Mouse (Mus musculus) large intestine, adult 2 months (tissue): Measurements from ENCODE around the gene Fat2. TPM values are rescaled to one million over a fixed set of nuclear protein-coding genes. Genes with fewer than 3 reads are reported as not detected.

Experiments
- DNase-seq: peaks from one replicate; pipeline ENCODE4 v3.0.0-alpha.2; 2012; ENCODE audit warnings: low read depth, low spot score
- WGBS: fragments of 180-500 bp; shearing (Covaris S2); methylation state at CpG from one replicate; pipeline ENCODE4 v1.1.7; 2018; 5-methylcytosine and 5-hydroxymethylcytosine counted together
- polyA plus RNA-seq: library from polyadenylated mRNA; depleted of rRNA; stranded (reverse); fragments of >200 nt; gene quantifications from 2 replicates; pipeline ENCODE4 v1.2.3, GENCODE M21; 2012

Gene Fat2
- polyA plus RNA-seq, 1 experiment = 0.01 TPM

DNA sequence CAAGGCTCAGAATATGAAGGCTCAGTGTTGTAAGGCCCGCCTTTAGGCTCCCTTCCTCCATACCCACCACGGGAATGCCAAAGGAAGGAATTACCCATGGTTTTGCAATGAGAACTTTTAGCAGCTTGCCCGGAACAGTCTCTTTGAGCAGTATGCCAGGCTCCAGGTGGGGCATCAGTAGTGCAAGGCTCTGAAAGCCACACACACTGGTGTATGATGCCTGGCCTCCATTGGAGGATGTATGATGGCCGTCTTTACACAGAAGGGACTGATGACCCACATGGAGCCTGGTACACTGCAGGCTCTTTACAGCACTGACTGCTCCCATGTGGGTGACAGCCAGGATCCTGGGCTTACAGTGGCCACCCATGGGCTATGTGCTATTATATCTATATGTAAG, 75.3 kb downstream of the Fat2 start:
- no peak for DNase-seq
- WGBS = 89% methylated on average over 4 of the region's 4 CpGs

DNA sequence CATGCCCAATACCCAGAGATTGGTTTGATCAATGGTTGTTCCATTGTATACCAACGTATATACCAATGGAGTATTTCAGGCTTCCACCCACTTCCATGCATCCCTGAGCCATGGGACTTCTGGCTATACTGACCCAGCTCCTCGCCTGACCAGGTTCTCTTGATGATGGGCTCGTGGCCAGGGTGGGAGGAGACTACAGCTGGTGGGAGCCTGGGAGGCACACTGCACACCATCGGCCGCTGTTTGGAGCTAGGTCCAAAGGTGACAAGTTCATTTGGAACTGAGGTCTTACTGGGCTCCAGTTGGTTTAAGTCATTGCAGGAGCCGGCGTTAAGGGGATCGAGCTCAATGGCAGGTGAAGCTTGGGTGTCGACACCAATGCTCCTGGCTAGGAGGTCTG, 83.0 kb downstream of the Fat2 start:
- DNase-seq = no peak

DNA sequence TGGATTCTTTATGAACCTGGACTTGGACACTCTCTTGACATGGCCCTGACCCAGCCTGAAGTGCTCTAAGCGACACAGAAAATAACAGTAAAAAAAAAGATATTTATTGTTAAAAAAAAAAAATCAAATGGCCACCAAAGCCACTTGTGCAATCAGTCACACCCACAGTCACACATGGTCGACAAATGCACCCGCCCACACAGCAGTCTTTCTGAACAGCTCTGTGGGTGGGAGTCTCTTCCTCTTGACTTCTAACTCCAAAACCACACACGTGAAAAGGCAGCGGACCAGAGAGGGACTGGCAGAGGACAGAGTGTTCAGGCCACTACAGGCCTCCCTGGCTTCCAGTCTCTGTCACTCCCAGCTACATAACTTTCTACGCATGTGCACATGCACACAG, 85.8 kb downstream of the Fat2 start:
- DNase-seq = no peak
- 61% methylated on average over 6 of the region's 6 CpGs for WGBS

More for the DNA sequence above, 83.0 kb downstream of the Fat2 start:
- 83% methylated on average over 9 of the region's 9 CpGs for WGBS

DNA sequence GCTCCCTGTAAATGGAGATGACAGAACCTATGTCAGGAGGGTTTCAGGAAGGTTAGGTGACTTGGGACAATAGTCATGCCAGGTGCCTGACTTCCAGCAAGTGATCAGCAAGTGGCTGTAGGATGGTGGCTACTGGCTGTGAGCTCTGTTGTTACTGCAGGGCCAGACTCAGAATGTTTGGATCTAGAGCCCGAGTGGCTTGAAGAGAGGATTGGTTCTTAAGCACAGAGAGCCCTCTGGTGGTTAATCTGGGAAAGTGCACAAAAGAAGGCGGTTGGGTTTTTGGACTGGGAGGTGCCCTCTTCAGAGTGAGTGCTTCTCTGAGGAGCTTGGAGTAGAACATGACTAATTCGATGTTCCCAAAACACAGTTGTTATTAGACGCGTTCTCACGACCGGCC, 95.8 kb downstream of the Fat2 start:
- DNase-seq = peak; percentile 25
- 40% methylated on average over 7 of the region's 7 CpGs for WGBS

DNA sequence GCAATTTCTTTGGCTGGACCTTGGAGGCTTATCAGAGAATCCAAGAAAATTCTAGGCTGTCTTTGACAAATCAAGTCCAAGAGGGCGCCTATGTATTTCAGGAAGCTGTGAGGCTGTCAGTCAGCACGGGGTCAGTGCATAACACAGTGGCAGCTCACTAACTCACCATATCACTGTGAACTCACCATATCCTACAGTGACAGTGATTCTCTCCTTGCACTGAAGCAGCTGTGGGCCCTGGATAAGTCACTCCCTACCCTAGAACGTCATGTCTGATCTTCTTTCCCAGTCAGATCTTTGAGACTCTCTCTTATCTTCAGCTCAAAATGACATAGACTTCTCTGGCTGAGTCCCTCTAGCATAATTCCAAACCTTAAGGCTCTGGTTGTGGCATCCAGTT, 96.9 kb downstream of the Fat2 start:
- 61% methylated on average over 3 of the region's 3 CpGs for WGBS
- DNase-seq = no peak

DNA sequence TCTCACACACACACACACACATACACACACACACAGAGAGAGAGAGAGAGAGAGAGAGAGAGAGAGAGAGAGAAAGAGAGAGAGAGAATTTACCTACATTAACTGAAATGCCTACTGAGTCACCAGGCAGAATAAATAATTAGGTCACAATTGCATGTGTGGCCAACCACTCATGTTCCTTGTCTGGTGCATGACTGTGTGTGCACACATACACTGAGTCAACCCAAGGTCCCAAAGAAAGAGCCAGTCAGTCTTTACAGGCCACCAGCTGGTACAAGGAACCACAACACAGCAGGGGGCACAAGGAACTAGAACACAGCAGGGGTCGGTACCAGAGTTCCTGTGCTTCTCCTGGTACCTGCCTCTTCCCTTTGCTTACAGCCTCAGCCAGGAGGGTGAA, 99.5 kb downstream of the Fat2 start:
- DNase-seq = no peak
- WGBS = 42% methylated on average over 1 of the region's 1 CpGs

DNA sequence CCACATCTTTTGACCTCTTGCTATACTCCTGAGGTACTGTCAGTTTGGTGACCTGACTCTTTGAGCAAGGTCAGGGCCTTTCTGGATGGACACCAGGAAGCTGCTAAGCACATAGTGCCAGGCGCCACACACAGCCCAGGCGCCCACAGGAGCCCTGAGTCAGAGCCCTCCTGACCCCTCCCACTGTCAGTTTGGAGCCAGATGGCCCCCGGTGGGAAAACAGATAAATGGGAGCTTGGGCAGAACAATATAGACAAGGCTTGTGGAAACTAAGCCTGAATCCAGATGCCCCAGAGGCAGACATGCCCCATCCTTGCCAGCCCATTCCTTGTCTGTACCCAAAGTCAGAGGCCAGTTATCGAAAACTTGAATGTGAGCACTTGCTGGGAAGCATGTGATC, 101.6 kb downstream of the Fat2 start:
- DNase-seq = no peak
- WGBS = 86% methylated on average over 4 of the region's 4 CpGs

DNA sequence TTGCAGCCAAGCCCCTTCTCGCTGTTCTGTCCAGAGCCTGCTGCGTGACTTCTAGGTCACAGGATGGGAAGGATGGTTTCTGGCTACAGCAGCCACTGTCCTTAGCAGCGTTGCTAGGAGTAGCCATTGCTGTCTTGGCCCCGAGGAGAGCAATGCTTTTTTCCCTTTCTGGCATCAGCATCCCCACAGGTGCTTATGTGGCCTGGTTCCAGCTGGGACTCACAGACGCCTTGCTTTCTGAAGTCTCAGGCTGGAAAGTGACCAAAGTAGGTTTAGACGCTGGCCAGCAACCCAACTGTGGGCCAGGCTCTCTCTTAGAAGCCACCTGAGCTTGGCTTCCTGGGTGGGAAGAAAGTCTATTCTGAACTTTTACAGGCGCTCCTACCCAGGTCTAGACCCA, 102.1 kb downstream of the Fat2 start:
- WGBS = 81% methylated on average over 7 of the region's 7 CpGs
- no peak for DNase-seq

DNA sequence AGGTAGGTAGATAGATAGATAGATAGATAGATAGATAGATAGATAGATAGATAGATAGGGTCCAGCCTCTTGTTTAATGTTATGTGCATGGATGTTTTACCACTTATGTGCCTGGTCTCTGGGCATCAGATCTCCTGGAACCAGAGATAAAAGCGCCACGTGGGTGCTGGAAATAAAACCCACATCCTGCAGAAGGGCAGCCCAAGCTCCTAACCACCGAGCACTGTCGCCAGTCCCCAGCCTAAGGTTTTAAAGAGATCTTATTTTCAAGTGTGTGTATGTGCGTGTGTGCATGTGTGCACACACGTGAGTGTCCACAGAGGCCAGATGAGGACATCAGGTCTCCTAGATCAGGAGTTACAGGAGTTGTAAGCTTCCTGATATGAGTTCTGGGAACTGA, 105.3 kb downstream of the Fat2 start:
- no peak for DNase-seq
- 86% methylated on average over 6 of the region's 6 CpGs for WGBS

DNA sequence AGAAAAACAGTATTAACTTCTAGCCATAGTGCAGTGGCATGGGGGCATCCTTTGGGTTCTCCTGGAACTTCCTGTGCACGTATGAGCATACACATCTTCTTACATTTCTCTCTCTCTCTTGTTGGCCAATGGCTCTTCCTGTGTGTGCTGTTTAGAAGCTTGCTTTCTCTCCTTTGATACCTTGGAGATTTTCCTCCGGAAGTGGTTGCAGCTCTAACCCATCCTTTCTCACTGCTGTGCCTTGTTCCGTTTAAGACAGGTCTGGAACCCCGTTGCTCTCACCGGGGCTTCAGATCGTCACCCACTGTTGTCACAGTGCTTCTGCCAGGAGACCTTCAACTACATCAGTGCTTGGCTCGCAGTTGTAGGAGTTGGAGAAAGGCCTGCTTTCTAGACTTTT, 115.1 kb downstream of the Fat2 start:
- 90% methylated on average over 7 of the region's 7 CpGs for WGBS
- DNase-seq = no peak

DNA sequence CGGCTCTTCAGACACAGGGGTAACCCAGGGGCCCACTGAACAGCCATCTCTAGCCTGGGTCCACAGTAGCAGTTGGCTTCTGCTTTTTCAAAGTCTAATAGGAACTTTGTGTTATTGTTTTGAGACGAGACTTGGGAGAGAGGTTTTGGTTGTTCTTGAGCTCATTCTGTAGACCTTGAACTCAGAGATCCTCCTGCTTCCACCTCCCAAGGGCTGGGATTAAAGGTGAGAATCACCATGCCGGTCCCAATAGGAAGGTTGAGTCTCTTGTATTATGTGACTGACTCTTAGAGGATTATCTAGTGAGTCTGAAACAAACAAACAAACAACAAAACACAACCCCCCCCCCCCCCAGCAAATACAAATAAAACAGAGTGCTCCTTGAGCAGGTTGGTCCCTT, 117.9 kb downstream of the Fat2 start:
- DNase-seq = no peak
- 83% methylated on average over 3 of the region's 3 CpGs for WGBS

DNA sequence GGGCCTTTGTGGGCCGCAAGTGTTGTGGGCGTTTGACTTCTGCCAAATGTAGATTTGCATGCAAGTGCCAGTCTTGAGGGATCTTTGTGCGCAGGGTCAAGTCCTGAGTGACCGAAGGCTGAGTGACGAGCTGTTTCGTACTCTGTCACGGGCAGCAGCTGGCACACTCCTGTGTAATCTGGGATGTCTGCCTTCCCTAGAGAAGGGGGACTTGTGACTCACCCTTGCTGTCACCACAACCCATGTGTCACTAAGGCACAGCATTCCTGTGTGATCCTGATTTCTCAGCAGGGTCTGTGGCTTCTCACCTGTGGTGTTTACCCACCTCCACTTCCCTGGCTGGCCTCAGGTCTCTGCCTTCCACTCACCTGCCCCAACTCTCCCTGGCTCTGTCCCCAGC, 118.5 kb downstream of the Fat2 start:
- 90% methylated on average over 7 of the region's 7 CpGs for WGBS
- DNase-seq = no peak

DNA sequence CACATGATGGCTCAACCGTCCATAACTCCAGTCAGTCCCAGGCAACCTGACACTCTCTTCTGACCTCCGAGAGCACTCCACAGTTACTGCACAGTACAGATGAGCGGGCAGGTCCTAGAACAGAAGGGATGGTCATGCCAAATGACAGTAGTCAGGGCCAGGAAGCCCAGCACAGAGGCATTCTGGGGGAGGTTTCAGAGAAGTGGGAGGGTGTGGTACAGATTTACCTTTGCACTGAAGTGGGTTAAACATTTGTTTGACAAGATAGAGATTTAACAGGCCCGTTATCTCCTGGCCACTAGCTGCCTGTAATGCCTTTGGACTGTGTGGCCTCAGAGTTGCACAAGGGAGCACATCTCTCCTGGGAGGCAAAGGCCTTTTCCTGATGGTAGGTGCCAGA, 118.9 kb downstream of the Fat2 start:
- WGBS = 70% methylated on average over 4 of the region's 4 CpGs
- no peak for DNase-seq

DNA sequence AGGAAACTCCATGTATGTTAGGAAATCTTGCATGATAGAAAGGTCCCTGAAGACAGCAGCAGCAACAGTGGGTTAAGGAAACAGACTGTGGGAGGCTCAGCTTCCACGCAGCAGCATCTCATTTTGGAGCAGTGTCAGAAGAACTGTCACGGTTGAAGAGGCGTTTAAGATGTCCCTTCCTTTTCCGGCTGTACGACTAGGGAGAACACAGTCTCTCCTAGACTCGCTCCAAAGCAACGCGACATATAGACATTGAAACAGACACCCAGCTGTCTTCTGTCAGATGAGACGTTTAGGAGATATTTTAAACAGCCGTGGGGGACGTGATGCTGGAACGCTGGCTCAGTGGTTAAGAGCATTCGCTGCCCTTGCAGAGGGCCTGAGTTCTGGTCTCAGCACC, 119.5 kb downstream of the Fat2 start:
- DNase-seq = no peak
- WGBS = 75% methylated on average over 13 of the region's 13 CpGs

DNA sequence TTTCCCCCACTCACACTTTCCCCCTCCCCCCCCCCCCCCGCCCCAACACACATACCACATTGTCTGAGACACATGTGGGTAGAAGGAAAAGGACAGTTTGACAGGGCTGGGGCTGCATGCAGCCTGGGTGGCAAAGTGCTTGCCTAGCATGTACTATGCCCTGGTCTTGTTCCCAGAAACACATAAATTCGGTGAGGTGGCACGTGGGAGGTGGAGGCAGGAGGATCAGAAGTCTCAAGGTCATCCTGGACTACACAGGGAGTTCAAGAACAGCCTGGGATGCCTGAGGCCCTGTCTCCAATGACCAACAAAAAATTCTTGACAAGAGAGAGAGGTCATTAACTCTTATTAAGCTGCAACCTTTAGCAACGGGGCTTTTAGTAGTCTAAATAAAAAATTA, 120.3 kb downstream of the Fat2 start:
- no peak for DNase-seq
- 73% methylated on average over 4 of the region's 4 CpGs for WGBS

DNA sequence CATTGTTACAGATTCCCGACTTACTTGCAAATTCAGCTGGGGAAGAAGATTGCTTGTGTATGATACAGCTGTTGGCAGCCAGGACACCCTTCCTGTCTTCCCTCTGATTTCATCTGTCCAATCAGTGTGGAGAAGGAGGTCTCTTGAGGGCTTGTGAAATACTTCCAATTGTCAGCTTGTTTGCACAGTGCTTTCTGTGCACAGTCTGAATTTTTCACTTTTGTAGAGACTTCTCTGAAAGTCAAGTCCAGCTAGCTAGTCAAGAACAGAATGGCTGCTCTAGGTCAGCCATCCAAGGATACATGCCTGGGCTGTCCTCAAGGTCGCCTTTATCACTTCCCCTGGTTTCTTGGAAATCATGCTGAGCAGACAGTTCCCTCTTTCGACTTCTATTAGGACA, 121.4 kb downstream of the Fat2 start:
- 70% methylated on average over 3 of the region's 3 CpGs for WGBS
- DNase-seq = no peak

DNA sequence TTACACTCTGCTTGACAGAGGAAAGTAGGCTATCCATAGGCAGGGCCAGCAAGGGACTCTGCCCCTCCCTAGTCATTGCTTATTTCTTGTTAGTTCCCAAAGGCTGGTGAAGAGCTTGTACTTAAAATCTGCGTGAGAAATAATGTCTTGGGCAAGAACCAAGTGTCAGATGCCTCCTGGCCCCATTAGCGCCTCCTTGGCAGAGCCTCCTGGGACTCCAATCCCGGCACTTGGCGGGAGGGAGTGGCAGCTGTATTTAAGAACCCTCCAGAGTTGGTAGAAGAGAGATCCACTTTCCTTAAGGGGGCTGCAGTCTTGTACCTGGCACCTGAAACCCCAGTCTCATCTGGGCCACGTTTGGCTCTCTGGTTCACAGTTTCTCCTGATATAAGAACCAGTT, 122.2 kb downstream of the Fat2 start:
- DNase-seq = no peak
- 75% methylated on average over 5 of the region's 5 CpGs for WGBS

DNA sequence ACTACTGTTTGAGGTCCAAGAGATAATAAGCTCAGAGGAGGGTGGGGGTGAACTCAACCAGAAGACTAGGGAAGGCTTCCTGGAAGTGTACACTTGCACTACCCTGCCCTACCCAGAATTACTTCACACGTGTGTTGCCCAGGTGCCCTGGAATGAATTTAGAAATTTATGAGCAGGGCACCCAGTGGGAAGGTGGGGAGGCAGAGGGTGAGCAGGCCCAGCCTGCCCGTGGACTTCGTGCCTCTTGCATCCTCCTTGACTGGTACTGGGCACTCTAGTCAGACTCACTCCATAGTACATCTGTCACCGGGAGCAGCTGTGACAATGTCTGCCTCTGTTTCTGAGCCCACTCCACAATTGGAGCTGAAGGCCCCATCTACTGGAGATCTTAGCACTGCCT, 122.8 kb downstream of the Fat2 start:
- no peak for DNase-seq
- WGBS = 42% methylated on average over 4 of the region's 4 CpGs

DNA sequence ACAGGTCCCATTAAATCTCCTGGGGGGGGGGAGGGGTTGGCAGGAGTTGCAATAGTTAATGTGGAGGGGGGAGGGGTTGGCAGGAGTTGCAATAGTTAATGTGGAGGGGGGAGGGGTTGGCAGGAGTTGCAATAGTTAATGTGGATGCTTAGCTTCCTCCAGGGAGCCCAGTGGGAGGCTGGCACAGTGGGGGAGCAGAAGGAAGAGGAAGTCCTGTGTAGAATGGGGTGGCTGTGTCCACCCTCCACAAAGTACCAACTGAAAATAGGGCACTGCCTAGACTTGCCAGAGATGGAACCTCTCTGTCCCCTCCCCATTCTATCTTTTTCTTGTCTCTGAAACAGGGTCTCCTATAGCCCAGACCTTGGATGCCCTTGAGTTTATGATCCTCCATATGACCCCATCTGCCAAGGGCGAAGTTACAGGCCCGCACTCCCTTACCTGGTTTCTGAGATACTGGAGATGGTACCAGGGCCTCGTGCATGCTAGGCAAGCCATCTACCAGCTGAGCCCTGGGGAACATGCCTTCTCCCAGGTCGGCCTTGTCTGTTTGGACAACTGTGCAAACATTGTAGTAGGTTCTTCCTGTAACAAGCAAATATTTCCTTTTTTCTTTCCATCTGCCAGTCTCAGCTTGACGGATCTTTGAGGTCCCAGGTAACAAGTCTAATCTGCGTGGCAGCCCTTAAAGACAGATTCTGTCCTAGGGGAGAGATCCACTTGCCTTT, 126.6 kb downstream of the Fat2 start:
- WGBS = 34% methylated on average over 6 of the region's 6 CpGs
- DNase-seq = no peak

DNA sequence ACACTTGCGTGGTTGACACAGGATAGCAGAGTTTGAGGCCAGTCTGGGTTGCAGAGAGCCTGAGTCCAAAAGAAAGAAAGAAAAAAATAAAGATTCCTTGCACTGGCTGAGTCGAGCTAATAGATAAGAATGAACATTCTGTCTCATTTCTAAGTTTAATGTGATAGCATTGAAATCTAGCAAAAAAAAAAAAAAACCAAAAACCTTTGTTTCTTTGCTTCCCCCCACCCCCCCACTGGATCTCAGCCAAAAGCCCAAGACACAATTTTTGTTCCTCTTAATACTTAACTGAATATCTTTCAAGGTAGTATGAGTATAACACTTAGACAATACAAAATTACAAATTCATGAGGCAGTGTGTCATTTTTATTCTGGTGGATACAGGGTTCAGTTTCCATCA, 127.3 kb downstream of the Fat2 start:
- WGBS = 45% methylated on average over 2 of the region's 2 CpGs

DNA sequence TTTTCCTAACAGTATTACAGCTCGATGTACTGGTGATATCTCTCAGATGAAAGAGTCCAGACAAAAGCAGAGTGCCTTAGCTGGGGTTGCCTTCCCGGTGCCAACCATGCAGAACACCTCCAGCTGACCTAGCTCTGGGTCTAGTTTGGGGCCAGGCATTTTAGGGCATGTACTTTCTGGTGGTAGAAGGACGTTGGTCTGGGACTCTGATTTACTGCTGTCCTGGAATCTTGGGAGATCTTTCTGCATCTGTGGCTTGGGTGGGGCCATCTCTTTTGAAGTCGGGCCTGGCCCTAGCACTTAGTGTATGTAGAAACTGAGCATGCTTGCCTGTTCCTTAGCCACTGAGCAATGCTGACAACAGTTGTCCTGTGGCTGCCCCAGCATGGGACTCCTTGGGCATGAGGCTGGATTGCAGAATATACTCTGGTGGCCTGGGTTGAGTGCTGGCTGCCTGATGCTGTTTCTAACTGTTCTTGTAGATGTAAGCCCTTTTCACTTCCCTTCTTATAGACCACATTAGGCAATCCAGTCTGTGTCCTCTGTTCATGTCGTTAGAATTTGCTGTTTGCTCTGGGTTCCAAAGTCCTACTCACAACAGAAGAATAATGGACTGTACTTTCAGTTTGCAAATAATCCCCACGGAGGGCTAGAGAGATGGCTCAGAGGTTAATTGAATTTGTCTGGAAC, 128.2 kb downstream of the Fat2 start:
- 29% methylated on average over 6 of the region's 6 CpGs for WGBS
- no peak for DNase-seq

More for the DNA sequence above, 127.3 kb downstream of the Fat2 start:
- DNase-seq = no peak

DNA sequence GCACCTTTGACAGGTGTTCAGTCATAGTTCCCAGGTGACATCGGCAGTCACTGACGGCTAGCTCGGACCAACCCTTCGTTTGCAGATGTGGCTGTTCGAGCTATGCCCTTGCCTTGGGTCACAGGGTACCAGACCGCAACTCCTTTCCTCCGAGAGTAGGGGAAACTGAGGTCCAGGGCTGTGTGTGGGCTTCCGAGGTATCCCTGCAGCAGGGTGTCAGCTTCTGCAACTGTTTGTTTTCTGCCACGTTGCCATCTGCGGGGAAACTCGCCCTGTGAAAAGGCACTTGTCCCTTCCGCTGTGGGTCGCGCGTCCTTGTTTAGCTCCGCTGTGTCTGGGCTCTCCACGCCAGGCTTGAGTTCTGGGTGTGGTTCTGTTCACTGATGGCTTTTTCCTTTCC, 131.8 kb downstream of the Fat2 start:
- DNase-seq = no peak
- WGBS = under 1% methylated on average over 17 of the region's 17 CpGs
